In the genomic region with DNA sequence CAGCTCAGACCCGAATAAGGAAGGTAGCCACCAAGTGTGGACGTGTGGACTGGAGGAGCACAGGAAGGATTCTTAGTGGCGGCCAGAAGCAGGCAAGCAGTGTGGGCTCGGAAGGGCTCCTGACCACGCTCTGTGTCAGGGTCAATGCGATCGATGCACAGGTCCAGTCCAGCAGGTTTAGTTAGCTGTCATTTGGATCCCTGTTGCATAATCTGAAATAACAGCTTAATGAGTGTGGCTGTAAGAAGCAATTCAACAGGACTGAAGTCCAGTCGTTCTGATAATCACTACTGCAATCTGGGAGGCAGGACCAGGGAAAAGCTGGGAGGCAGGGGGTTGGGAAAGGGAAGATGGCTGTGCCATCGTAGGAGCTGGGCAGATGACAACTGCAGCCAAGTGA, we compare ENCODE assay signal across 20 mouse cellular contexts. TPM values are rescaled to one million over a fixed set of nuclear protein-coding genes. Genes with fewer than 3 reads are reported as not detected.
DNase-seq lines count a peak whose midpoint lies in the region; ATAC-seq lines count a peak whose summit lies in the region.
"Had no signal": no experiment of that assay in that cellular context is flagged by ENCODE, and none has a peak within 500 bp of the region (broad histone marks: within the 10 kb centered on the region; RNA-seq: fewer than 3 reads in every experiment).

No protein-coding gene starts in this region.

- no peaks in the 10 kb centered on the region for H3K9me3 ChIP-seq in heart, embryonic 16.5 days (replicated peaks; ENCODE audit: control insufficient read depth, low read length)
- H3K9me3 ChIP-seq: forebrain, embryonic 12.5 days; G1E; limb, embryonic 12.5 days; midbrain, embryonic 13.5 days; neural tube, embryonic 15.5 days had no signal

- DNase-seq in adrenal gland, adult 2 months, result peak; percentile 9
- no peak for DNase-seq in adrenal gland, postnatal 25 days
- no peak for DNase-seq in heart, postnatal 25 days (ENCODE audit: low spot score)
- peak; percentile 30 to 42 for DNase-seq in urinary bladder, postnatal 36 days (ENCODE audit: low spot score in 2 of 2)
- no peak for DNase-seq in urinary bladder, postnatal 10 days (ENCODE audit: low spot score)
- no peak for DNase-seq in gastrocnemius, adult 18-20 months (ENCODE audit: low spot score)
- DNase-seq in gastrocnemius, postnatal 25 days, result no peak
- DNase-seq: gastrocnemius, postnatal 14 days; kidney, adult 18-20 months; kidney, postnatal 10 days; right cerebral cortex, postnatal 25 days had no signal

- H3K36me3 ChIP-seq in heart, embryonic 16.5 days (ENCODE audit: control insufficient read depth, insufficient read depth), result no peaks in the 10 kb centered on the region
- H3K36me3 ChIP-seq: forebrain, embryonic 12.5 days; limb, embryonic 12.5 days; midbrain, embryonic 13.5 days; neural tube, embryonic 15.5 days had no signal

- no peak overlapping the region for H3K4me3 ChIP-seq in heart, embryonic 16.5 days (ENCODE audit: low read length)
- H3K4me3 ChIP-seq: forebrain, embryonic 12.5 days; limb, embryonic 12.5 days; midbrain, embryonic 13.5 days; myocyte; neural tube, embryonic 15.5 days had no signal

- H3K4me1 ChIP-seq in heart, embryonic 16.5 days (ENCODE audit: control insufficient read depth, insufficient read depth, low read length), result peaks cover 36% of the 10 kb centered on the region

- WGBS in heart, embryonic 16.5 days, result 66% methylated on average over 9 of the region's 9 CpGs

- no peak overlapping the region for H3K4me2 ChIP-seq in heart, embryonic 16.5 days (ENCODE audit: low read depth, low read length)
- H3K4me2 ChIP-seq: forebrain, embryonic 12.5 days; hindbrain, embryonic 14.5 days; limb, embryonic 12.5 days; midbrain, embryonic 13.5 days; neural tube, embryonic 15.5 days had no signal

- H3K27ac ChIP-seq in heart, embryonic 16.5 days (ENCODE audit: low read length), result peak overlapping the region; percentile 73
- H3K27ac ChIP-seq: forebrain, embryonic 12.5 days; hindbrain, embryonic 14.5 days; limb, embryonic 12.5 days; midbrain, embryonic 13.5 days; neural tube, embryonic 15.5 days had no signal

- no peak overlapping the region for H3K9ac ChIP-seq in heart, embryonic 16.5 days (ENCODE audit: low read length)
- H3K9ac ChIP-seq: forebrain, embryonic 12.5 days; hindbrain, embryonic 14.5 days; limb, embryonic 12.5 days; midbrain, embryonic 13.5 days; neural tube, embryonic 15.5 days had no signal

- no peaks in the 10 kb centered on the region for H3K27me3 ChIP-seq in heart, embryonic 16.5 days (ENCODE audit: control insufficient read depth, insufficient read depth, low read length)
- H3K27me3 ChIP-seq: forebrain, embryonic 12.5 days; limb, embryonic 12.5 days; midbrain, embryonic 13.5 days; neural tube, embryonic 15.5 days had no signal

- ATAC-seq in heart, embryonic 16.5 days (replicated peaks; ENCODE audit: extremely low read depth, insufficient read depth, low FRiP score), result no peak
- ATAC-seq: CD4-positive, CD25-positive, alpha-beta regulatory T cell, adult 4 months; midbrain, embryonic 13.5 days had no signal

- intact Hi-C loops in heart, postnatal 25 days (cut with DNase I), result no loop called here

RNA-seq across cellular contexts. Expression of a gene that starts 18.9 kb away (rescaled TPM):
- 1 to 10 TPM; 3.6 to 6.7 TPM for total RNA-seq in adrenal gland, adult 2 months (2021)
- polyA plus RNA-seq in adrenal gland, adult 2 months (2012; rRNA removed), result 0.58 and 0.75 TPM in 2 replicates
- 2.4 and 2.6 TPM in 2 replicates for total RNA-seq in adrenal gland, postnatal 25 days (2021)
- polyA plus RNA-seq in heart, embryonic 16.5 days (2015; fragmentation: Nextera tagmentation; extraction: Ambion mirVana), result 53.9 and 59.9 TPM in 2 replicates
- 100 to 1,000 TPM; 102 to 112 TPM for total RNA-seq in heart, postnatal 25 days (2021)
- total RNA-seq in gastrocnemius, adult 18-20 months (2021), result 10 to 100 TPM; 51.1 to 51.7 TPM
- 10 to 100 TPM; 38.5 to 70.4 TPM for total RNA-seq in gastrocnemius, postnatal 25 days (2021)
- polyA plus RNA-seq: myocyte had no signal

Comparison
In these comparisons a context has a peak if more than half of its experiments do, and no peak if none do; other contexts are left out.
1. DNase-seq: peak in adrenal gland, adult 2 months (single experiment) and urinary bladder, postnatal 36 days (2 of 2); none in adrenal gland, postnatal 25 days (single experiment), heart, postnatal 25 days (single experiment), urinary bladder, postnatal 10 days (single experiment), gastrocnemius, adult 18-20 months (single experiment) and gastrocnemius, postnatal 25 days (single experiment).
2. RNA of a gene that starts 18.9 kb away (total RNA-seq): 102 to 112 TPM in heart, postnatal 25 days, 38.5 to 70.4 TPM in gastrocnemius, postnatal 25 days and 51.1 to 51.7 TPM in gastrocnemius, adult 18-20 months; 3.6 to 6.7 TPM in adrenal gland, adult 2 months and 2.4 to 2.6 TPM in adrenal gland, postnatal 25 days; every median in the first group is over 4 times any median in the second.